Mouse (Mus musculus) right cerebral cortex, postnatal 14 days (tissue): Measurements from ENCODE around the gene Gjc2.
A peak's percentile ranks its signal among the peaks of the same experiment; 100 is the strongest.

Experiments used
- DNase-seq: peaks from one replicate; pipeline ENCODE4 v3.0.0; 2022

Gjc2 gene

DNA sequence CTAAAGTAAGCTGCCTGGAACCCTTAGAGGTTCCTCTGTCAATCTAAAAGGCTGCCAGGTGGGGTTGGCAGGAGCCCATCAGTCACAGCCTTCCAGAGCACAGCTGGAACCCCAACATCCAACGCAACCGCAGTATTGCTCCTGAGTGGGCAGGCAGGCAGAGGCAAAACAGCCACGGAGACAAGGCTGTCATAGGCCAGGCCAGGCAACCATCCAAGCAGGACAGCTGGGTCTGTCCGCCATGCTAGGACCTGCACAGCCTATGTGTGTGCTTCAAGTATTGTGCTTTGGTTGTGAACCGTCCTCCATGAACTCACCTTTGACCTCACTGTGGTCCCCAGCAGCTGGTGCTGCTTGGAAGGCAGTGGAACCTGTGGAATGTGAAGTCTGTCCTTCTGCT, 27.1 kb downstream of the Gjc2 start:
- DNase-seq, result no peak

DNA sequence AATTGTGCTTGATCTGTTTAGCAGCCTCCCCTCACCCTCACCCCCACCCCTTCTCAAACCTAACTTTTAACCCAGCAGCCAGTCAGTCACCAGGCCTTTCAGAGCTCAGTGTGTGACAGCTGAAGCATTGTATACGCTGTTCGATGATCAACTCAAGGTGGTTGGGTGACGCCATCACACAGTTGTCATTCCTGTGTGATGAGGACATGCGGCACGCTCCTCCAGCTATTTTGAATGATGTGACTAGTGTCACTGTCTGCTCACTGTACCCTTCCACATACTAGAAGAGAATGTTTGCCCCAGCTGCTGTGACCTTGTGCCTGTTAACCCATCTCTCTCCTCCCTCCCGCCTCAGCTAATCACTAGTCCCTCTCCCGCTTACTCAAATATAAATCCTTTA, 28.8 kb downstream of the Gjc2 start:
- no peak for DNase-seq

DNA sequence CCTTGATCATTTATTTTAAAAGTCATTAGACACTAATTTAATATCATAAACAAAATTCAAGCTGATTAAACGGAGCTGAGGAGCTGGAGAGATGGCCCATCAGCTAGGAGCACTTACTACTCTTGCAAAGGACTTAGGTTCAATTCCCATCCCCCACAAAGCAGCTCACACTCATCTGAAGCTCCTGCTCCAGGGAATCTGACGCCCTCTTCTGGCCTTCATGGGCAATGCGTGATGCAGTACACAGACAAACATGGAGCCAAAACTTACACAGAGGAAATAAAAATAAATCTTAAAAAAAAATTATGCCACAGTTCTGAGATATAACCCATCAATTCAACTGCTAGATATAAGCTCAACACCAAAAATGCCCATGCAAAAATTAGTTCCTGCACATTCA, 31.3 kb downstream of the Gjc2 start:
- no peak for DNase-seq

DNA sequence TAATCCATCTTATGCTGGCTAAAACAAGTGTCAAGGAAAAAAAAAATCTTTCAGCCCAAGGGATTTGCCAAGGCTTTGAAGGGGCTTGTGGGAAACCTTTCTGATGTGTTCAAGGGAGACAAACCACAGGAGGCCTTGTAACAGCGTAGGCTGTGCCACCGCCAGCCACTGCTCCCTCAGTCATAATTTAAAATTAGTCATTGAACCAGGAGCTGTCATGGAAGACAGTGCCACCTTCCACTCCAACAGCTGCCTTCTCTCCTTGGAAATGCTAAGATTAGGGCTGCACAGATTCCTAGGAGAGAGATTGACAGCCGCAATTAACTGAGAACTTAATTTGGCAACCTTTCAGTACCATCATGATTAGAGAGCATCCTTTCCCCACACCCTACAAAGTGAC, 33.7 kb downstream of the Gjc2 start:
- DNase-seq, result no peak

DNA sequence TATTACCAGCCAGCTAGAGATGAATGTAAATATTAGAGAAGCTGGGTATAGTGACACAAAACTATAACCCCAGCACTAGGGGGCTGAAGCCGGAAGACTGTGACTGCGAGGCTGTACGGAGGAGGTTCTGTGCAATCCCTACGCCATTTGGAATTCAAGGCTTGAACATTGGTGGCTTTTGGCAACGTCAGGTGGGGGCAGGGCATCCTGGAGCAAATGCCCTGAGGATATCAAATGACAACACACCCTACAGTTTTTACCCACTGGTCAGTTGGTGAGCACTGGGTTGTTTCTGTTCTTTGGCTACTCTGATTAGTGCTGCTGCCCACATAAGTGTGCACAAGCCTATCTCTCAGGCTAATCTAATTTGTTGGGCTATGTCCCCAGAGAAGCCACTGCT, 40.1 kb downstream of the Gjc2 start:
- DNase-seq, result no peak

DNA sequence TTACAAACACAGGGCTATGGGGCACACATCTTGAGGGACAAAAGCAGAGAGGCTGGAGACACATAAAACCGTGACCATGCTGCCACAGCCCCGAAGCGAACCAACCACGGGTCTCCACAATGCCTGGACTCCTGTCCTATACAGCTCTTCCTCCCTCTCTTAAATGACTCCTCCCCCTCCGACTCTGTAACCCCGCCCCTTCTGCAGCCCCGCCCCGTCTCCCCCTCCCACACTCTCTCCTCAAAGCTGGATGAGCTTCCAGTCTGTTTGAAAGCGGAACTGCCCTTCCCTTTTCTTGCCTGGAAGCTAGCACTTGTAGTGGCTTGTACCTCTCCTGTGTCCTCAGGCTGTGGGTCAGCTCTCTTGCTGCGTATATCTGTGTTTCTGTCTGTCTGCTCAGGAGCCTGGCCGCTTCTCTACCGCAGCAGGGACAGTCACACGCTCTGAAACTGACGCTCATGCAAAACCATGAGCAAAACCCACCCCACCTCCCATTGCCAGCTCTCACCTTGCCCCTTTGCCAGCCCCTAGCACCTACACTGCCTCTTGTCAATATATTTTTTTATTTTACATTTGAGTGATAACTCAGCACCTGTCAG, 41.1 kb downstream of the Gjc2 start:
- DNase-seq, result no peak

DNA sequence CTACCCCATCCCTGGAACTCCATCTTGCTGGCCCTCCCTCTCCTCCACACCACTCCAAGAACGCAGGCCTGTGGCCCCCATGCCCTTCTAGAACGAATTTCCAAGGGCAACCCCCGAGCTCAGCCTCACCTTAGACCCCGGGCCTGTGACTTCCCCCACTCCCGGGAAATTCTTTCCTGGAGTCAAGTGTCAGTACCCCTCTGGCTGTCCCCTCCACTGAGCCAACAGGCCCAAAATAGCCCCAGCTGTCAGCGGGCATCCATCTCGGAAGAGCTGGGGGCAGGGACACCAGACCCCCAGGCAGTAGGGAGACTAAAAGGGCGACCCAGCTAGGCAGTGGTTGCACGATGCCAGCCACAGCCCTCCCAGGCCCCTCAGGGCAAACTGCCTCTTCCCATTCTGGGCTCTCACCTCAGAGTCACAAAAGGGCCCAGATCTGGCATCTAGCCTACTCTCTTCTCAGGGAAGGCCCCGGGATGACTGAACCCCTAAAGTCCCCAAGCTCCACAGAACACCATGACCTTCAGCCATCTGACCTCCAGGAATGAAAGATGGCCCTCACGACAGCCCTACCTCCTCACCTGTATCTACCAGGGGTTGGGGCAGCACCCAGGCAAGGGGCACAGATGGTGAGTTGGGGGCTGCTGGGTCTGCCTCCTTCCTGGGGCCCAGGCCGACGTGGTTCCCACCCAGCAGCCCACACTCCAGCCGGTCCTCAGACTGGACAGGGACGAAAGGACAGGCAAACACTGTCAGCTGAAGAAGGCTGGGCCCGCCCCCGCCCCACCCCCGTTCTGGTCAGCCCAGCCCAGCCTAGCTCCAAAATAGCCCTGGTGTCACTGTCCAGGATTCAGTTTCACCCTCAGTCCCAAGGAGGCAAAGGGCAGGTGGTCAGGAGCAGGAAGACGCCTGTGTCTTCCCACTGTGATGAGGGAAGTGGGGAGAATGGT, 44.2 kb downstream of the Gjc2 start:
- no peak for DNase-seq

DNA sequence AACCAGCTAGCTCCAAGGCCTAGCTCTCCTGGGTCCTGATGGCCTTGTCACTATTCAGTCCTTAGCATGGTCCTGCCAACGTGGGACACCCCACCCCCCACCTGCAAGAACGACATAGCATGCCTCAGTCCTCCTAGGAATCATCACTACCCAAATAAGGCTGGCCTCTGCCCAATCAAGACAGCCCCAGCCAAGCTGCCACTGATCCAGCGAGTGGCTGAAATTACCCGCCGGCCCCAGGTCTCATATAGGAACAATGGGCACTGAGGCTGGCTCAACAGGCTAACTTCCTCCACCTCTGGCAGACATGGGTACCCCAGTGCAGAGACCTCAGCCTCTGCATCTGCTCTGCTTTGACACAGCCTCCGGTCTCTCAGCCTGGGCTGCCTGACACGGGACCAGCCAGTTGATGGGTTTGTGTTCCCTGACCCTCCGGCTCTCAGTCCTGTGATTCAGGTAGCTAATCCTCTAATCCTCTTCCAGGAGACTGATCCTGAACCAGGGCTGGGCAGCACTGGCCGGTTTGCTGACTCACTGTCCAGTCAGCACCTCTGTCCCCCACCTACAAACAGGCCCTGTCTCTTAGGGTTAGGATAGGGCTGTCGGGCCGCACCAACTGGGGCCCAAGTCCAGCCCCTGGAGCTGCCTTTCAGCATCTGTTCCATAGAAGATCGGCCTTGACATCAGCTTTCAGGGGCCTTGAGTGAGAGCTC, 45.9 kb downstream of the Gjc2 start:
- DNase-seq, result no peak

DNA sequence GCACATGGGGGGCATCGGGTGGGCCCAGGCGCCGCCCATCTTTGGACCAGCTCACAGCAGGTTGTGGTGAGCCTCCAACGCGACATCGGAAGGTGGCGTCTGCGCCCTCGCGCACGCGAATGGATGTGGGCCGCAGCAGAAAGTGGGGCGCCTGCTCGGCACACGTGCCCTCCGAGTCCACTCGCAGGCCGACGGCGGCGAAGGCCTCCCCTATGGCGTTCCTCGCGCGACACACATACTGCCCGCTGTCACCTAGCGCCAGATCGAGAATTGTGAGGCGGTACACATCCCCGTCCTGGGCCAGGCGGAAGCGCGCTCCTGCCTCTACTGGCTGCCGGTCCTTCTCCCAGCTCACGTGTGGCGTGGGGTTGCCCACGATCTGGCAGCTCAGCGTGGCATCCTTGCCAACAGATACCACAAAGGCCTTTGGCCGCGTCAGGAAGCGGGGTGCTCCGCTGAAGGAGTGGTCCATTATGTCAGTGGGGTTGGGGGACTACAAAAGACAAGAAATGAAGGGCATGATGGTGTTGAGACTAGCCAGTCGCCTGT, 47.0 kb downstream of the Gjc2 start, which contains the start of gene Obscn:
Gene Obscn, minus strand, starts transcription at position 499 of the 549 bp plus-strand sequence.
- DNase-seq, result peak; percentile 26

DNA sequence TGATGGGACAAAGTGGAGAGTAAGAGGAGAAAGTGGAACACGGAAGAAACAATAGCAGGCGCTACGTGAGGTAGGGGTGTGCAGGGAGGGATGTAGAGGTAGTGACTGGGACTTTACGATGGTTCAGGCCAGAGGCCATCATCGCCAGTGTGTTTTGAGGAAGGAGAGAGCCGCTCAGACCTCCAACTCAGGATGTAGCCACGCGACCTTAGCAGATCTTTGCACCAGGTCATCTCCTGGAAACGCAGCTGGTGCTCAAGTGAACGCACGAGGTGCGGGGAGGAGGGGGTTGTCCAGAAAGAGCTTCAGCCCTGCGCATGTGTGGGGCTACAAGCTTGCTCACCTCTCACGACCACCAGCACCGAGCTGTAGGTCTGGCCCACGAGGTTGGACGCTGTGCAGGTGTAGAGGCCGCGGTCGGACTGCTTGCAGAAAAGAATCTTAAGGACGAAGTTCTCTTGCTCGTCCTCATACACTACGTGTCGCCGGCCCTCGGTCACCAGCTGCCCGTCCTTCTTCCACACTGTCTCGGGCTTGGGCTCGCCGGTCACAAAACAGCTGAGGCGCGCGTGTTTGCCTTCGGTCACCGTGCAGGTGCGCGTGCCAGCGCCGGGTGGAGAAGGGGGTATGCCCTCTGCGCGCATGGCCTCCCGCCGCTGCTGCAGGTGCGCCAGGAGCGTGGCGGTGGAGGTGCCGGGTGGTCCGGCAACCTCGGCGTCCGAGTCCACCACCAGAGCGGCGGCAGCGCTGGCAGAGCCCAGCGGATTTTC, 47.8 kb downstream of the Gjc2 start:
- DNase-seq, result no peak

DNA sequence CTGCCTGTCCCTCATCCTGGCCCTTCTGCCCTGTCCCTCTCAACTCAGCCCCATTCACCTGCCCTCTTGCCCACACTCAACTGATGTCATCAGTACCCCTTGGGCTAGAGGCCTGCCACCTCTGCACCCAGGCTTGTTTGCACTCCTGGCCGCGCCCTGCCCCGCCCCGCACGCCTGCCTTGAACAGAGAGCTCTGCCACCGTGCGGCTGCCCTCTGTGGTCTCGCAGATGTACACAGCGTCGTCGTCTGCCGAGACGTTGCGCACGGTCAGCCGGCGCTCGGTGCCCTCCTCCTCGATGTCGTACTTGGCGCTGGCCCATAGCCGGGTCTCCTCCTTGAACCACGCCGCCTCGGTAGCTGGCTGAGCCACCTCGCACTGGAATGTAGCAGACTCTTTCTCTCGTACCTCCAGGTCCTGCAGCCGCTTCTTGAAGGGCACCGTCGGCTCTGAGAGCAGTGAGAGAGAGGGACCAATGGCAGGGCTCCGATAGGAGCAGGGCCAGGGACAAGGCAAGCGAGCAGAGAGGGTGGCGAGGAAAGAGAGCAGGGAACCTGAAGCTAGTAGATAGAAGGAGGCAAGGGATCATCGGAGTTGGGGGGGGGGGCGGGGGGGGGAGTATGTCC, 48.5 kb downstream of the Gjc2 start:
- no peak for DNase-seq

DNA sequence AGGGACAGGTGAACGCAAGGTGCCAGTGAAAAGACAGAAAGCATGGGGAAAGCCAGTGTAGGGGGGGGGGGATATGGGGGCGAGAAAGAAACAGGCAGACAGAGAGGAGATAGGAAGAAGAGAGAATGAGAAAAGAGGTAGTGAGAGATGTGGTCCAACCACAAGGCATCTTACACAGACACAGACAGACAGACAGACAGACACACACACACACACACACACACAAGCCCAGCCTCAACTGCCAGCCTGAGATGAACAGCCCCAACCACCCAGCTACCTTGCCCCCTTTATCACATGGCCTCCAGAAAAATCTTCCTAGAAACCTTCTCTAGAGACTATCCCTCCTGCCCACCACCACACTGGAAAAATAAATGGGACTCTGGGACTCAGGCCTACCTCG, 50.9 kb downstream of the Gjc2 start:
- DNase-seq, result no peak

DNA sequence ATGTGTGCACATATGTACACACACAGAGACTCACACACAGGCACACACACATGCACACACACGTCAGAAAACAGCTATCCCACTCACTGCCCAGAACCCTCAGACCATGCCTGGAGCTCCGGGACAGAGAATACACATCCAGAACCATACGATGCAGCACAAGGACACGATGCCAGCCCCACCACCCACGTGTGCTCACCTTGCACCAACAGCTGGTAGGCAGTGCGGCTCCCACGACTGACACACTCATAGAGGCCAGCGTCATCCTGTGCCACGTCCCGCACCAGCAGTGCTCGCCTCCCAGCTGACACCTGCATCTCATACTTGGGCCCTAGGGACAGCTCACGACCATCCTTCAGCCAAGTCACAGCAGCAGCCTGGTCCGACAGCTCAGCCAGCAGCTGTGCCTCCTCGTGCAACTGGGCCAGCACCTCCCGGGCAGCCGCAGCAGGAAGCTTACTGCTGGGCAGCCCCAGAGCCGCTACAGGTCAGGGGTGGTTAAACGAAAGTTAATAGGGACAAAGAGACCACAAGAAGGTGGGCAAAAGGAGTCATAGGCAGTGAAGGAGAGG, 51.6 kb downstream of the Gjc2 start:
- no peak for DNase-seq

DNA sequence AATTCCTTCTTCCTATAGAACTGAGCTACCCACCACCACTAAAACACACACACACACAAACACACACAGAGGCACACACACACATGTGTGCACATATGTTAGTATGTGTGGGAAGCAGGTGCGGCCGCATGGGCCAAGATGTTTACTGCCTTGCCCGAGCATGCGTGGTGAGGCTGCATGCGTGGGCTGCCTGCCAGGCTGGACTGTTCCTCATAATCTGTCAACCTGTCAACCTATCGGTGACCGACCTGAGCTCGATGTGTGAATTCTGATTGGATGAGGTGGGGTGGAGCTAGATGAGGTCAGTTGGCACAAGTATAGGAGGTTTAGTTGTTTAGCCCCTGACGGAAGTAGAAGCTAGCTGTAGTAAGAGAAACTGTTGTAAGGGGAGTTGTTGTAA, 52.2 kb downstream of the Gjc2 start:
- DNase-seq, result no peak
